In genomic region chr8:75157471-75158230, GRCm38 (mm10) we compare ENCODE assay signal across 16 mouse cellular contexts. TPM values are rescaled to one million over a fixed set of nuclear protein-coding genes. Genes with fewer than 3 reads are reported as not detected.
"Had no signal": no experiment of that assay in that cellular context is flagged by ENCODE, and none has a peak within 500 bp of the region (broad histone marks: within the 10 kb centered on the region; RNA-seq: fewer than 3 reads in every experiment).

No protein-coding gene starts in this region.

- H3K27me3 ChIP-seq: intestine, embryonic 15.5 days; kidney, embryonic 15.5 days; liver, embryonic 13.5 days; midbrain, embryonic 12.5 days had no signal

- H3K4me1 ChIP-seq: kidney, embryonic 15.5 days; midbrain, embryonic 12.5 days had no signal

- H3K9ac ChIP-seq: intestine, embryonic 15.5 days; kidney, embryonic 15.5 days; liver, embryonic 13.5 days; lung, embryonic 14.5 days; midbrain, embryonic 12.5 days had no signal

- DNase-seq: kidney, adult 11 months; kidney, adult 8-10 months; kidney, postnatal 10 days; kidney, postnatal 36 days; layer of hippocampus, postnatal 36 days; liver, embryonic 13.5 days; lung, embryonic 14.5 days; right cerebral cortex, postnatal 25 days; thymus, adult 18-20 months; thymus, postnatal 36 days had no signal

- H3K4me3 ChIP-seq: intestine, embryonic 15.5 days; kidney, embryonic 15.5 days; left cerebral cortex, adult 2 months; liver, embryonic 13.5 days; midbrain, embryonic 12.5 days had no signal

- H3K9me3 ChIP-seq: intestine, embryonic 15.5 days; kidney, embryonic 15.5 days; liver, embryonic 13.5 days; midbrain, embryonic 12.5 days had no signal

- ATAC-seq: intestine, embryonic 15.5 days; lung, postnatal 0 days had no signal

- H3K36me3 ChIP-seq: intestine, embryonic 15.5 days; kidney, embryonic 15.5 days; liver, embryonic 13.5 days; midbrain, embryonic 12.5 days had no signal

- H3K27ac ChIP-seq: intestine, embryonic 15.5 days; kidney, embryonic 15.5 days; left cerebral cortex, adult 2 months; liver, embryonic 13.5 days; macrophage; midbrain, embryonic 12.5 days had no signal

- H3K4me2 ChIP-seq: intestine, embryonic 15.5 days; kidney, embryonic 15.5 days; liver, embryonic 13.5 days; lung, embryonic 14.5 days; midbrain, embryonic 12.5 days had no signal

RNA-seq across cellular contexts. Expression of gene Rasd2, which starts 56.1 kb away (rescaled TPM):
- polyA plus RNA-seq: liver, embryonic 13.5 days had no signal
